Mouse (Mus musculus): ENCODE measurements around the gene Il20.
A peak's percentile ranks its signal among the peaks of the same experiment; 100 is the strongest.

Il20 gene

GRCm38 (mm10) chr1:130911401-130912010 is at the start of gene Il20:
TSS of gene Il20 (minus strand) at chr1:130911451.
- no peak for DNase-seq (ENCODE audit: low spot score in 2 of 2)

- no peak for DNase-seq (ENCODE audit: low spot score in 2 of 2)
Measured at GRCm38 (mm10) chr1:130946920-130947319, 35.7 kb upstream of the Il20 start.

GRCm38 (mm10) chr1:130941801-130942200 is 30.6 kb upstream of the Il20 start:
- no peak for DNase-seq (ENCODE audit: low spot score in 2 of 2)

GRCm38 (mm10) chr1:130940065-130940687 is 28.9 kb upstream of the Il20 start, which contains the start of gene Il19:
TSS of gene Il19 (minus strand) at chr1:130940115.
- no peak for DNase-seq (ENCODE audit: low spot score in 2 of 2)

GRCm38 (mm10) chr1:130938192-130938591 is 26.9 kb upstream of the Il20 start:
- DNase-seq (ENCODE audit: low spot score in 2 of 2), result no peak

- DNase-seq (ENCODE audit: low spot score in 2 of 2), result no peak
Measured at GRCm38 (mm10) chr1:130937170-130937569, 25.9 kb upstream of the Il20 start.

GRCm38 (mm10) chr1:130936351-130936750 is 25.1 kb upstream of the Il20 start:
- no peak for DNase-seq (ENCODE audit: low spot score in 2 of 2)

GRCm38 (mm10) chr1:130926484-130926883 is 15.2 kb upstream of the Il20 start:
- peak; percentile 17 to 41 for DNase-seq (ENCODE audit: low spot score in 2 of 2)

- DNase-seq (ENCODE audit: low spot score in 2 of 2), result no peak
Measured at GRCm38 (mm10) chr1:130918323-130918980, 7.2 kb upstream of the Il20 start.

- no peak for DNase-seq (ENCODE audit: low spot score in 2 of 2)
Measured at GRCm38 (mm10) chr1:130902505-130902904, 8.7 kb downstream of the Il20 start.

- DNase-seq (ENCODE audit: low spot score in 2 of 2), result no peak
Measured at GRCm38 (mm10) chr1:130894468-130894867, 16.8 kb downstream of the Il20 start.

GRCm38 (mm10) chr1:130893329-130894040 is 17.8 kb downstream of the Il20 start:
- no peak for DNase-seq (ENCODE audit: low spot score in 2 of 2)

GRCm38 (mm10) chr1:130892446-130892845 is 18.8 kb downstream of the Il20 start:
- no peak for DNase-seq (ENCODE audit: low spot score in 2 of 2)

GRCm38 (mm10) chr1:130887354-130887753 is 23.9 kb downstream of the Il20 start, which contains the start of gene Il24:
TSS of gene Il24 (minus strand) at chr1:130887454.
- DNase-seq (ENCODE audit: low spot score in 2 of 2), result no peak

GRCm38 (mm10) chr1:130883146-130883545 is 28.1 kb downstream of the Il20 start:
- DNase-seq (ENCODE audit: low spot score in 2 of 2), result no peak

- no peak for DNase-seq (ENCODE audit: low spot score in 2 of 2)
Measured at GRCm38 (mm10) chr1:130879927-130880326, 31.3 kb downstream of the Il20 start.

- DNase-seq (ENCODE audit: low spot score in 2 of 2), result peak; percentile 16 to 22
Measured at GRCm38 (mm10) chr1:130877889-130878614, 33.2 kb downstream of the Il20 start.

- peak; percentile 46 to 62 for DNase-seq (ENCODE audit: low spot score in 2 of 2)
Measured at GRCm38 (mm10) chr1:130876931-130877509, 34.2 kb downstream of the Il20 start.

- no peak for DNase-seq (ENCODE audit: low spot score in 2 of 2)
Measured at GRCm38 (mm10) chr1:130875910-130876309, 35.3 kb downstream of the Il20 start.

- peak; percentile 35 to 47 for DNase-seq (ENCODE audit: low spot score in 2 of 2)
Measured at GRCm38 (mm10) chr1:130875139-130875538, 36.1 kb downstream of the Il20 start.

GRCm38 (mm10) chr1:130872912-130873311 is 38.3 kb downstream of the Il20 start:
- no peak for DNase-seq (ENCODE audit: low spot score in 2 of 2)

Measured in spleen, postnatal 36 days (tissue).